Mouse (Mus musculus): ENCODE measurements around the gene Atp5d.

DNA sequence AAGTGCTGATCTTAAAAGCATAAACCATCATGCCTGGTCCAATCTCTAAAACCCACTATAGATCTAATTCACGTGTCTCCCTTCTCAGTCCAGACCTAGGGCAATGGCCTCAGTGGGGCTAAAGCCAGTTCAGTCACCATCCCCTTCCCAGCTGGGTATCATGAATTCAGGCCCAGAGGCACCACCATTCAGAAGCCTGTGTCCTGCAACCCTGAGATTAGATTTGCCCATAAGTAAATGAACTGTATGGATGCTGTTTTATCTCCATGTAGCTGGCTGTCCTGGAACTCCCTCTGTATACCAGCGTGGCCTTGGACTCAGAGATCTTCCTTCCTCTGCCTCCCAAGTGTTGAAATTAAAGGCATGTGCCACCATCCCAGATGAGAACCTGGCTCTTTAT is 35.4 kb upstream of the Atp5d start:
- no peak for TF ChIP-seq CTCF (IDR thresholded peaks at IDR 0.05; ENCODE audit: insufficient read depth, low read length)
- no peak for TF ChIP-seq POLR2A (IDR thresholded peaks at IDR 0.05; ENCODE audit: borderline replicate concordance, extremely low read depth, low read depth, low read length)

All from lung, adult 2 months (tissue).